Mouse (Mus musculus) liver, embryonic 14.5 days (tissue): Measurements from ENCODE around the gene Rpl27. TPM values are rescaled to one million over a fixed set of nuclear protein-coding genes. Genes with fewer than 3 reads are reported as not detected.

ENCODE experiments used
- ATAC-seq: fragments of 200-750 bp; cut with Nextera tagmentation; 2 replicates; pipeline ENCODE4 v1.8.0; 2017; ENCODE audit warnings: moderate number of reproducible peaks, mild to moderate bottlenecking, moderate library complexity; ENCODE audit not compliant: insufficient read depth
- DNase-seq, 3 experiments: peaks; one replicate each; pipeline ENCODE4 v3.0.0-alpha.2; 2012 to 2013; ENCODE audit warnings: low read depth in 3 of 3, low spot score in 3 of 3
- H3K27ac ChIP-seq: fragments of 300-500 bp; sonication (generic); 2 replicates; pipeline ENCODE4 v1.5.1; 2014; ENCODE audit warnings: moderate library complexity, mild to moderate bottlenecking, control low read depth, inconsistent platforms
- H3K27me3 ChIP-seq: fragments of 300-500 bp; sonication (generic); 2 replicates; pipeline ENCODE4 v1.6.1; 2014; ENCODE audit warnings: mild to moderate bottlenecking, low read length, moderate library complexity; ENCODE audit not compliant: control insufficient read depth, insufficient read depth
- H3K36me3 ChIP-seq: fragments of 300-500 bp; sonication (generic); replicated peaks from 2 replicates; pipeline ENCODE4 v1.6.1; 2014; ENCODE audit warnings: low read depth; ENCODE audit not compliant: control insufficient read depth, insufficient read depth
- H3K4me1 ChIP-seq, 2 experiments: fragments of 200-500 bp in 1 of 2; fragments of 300-500 bp in 1 of 2; sonication (generic) in 1 of 2; replicated peaks; 2 replicates each; pipeline ENCODE4 v1.6.1; 2012 to 2014; ENCODE audit warnings: antibody characterized with exemption in 1 of 2, inconsistent platforms in 1 of 2, low read length in 1 of 2; ENCODE audit not compliant: control insufficient read depth in 2 of 2, insufficient read depth in 2 of 2
- H3K4me2 ChIP-seq: fragments of 300-500 bp; sonication (generic); 2 replicates; pipeline ENCODE4 v1.6.1; 2014; ENCODE audit warnings: low read depth, mild to moderate bottlenecking, control low read depth, moderate library complexity
- H3K4me3 ChIP-seq, 2 experiments: fragments of 200-500 bp in 1 of 2; fragments of 300-500 bp in 1 of 2; sonication (generic) in 1 of 2; 2 replicates each; pipeline ENCODE4 v1.5.1; 2012 to 2014; ENCODE audit warnings: low read depth in 2 of 2, low read length in 2 of 2, mild to moderate bottlenecking in 2 of 2, control low read depth in 1 of 2, inconsistent platforms in 1 of 2, moderate library complexity in 1 of 2; ENCODE audit not compliant: insufficient read depth in 1 of 2
- H3K9ac ChIP-seq: fragments of 300-500 bp; sonication (generic); replicated peaks from 2 replicates; pipeline ENCODE4 v1.6.1; 2014; ENCODE audit warnings: mild to moderate bottlenecking, control low read depth, moderate library complexity
- H3K9me3 ChIP-seq: fragments of 300-500 bp; sonication (generic); 2 replicates; pipeline ENCODE4 v1.6.1; 2016; ENCODE audit warnings: low read length, mixed read lengths; ENCODE audit not compliant: control insufficient read depth
- CTCF ChIP-seq: IDR thresholded peaks from 2 replicates; pipeline ENCODE4 v1.5.1; 2016; ENCODE audit warnings: antibody characterized with exemption, low read depth, control low read depth
- EP300 ChIP-seq: IDR thresholded peaks from 2 replicates; pipeline ENCODE4 v1.6.1; 2016; ENCODE audit warnings: antibody characterized with exemption, low read depth
- WGBS: fragments of 180-500 bp; shearing (Covaris S2); extraction: QIAGEN DNeasy Blood & Tissue Kit; methylation state at CpG from one replicate; pipeline ENCODE4 v1.1.7; 2014; ENCODE audit not compliant: insufficient replicate concordance; 5-methylcytosine and 5-hydroxymethylcytosine counted together
- polyA plus RNA-seq, 2 experiments: library from polyadenylated mRNA; depleted of rRNA in 1 of 2; stranded (reverse) in 1 of 2; unstranded in 1 of 2; fragments of >200 nt; fragmentation: Nextera tagmentation in 1 of 2; extraction: Ambion mirVana in 1 of 2; gene quantifications; 2 replicates each; pipeline versions ENCODE4 v1.2.1 to v1.2.3; 2012 to 2014

Gene Rpl27
- polyA plus RNA-seq, 2 experiments: 295 to 987 TPM

GRCm38 (mm10) chr11:101467477-101468262, 25.6 kb downstream of the Rpl27 start:
- Histone ChIP-seq H3K27me3 (peaks cover 32% of the 10 kb centered on the region), H3K36me3 (no peaks in the 10 kb centered on the region), H3K27ac (no peak overlapping the region), H3K4me1 (peaks cover 22 to 34% of the 10 kb centered on the region in 2 experiments), H3K4me2 (peak overlapping the region; percentile 80), H3K9ac (peak overlapping the region; percentile 38), H3K4me3 (peak overlapping the region; percentile 53 to 58), H3K9me3 (no peaks in the 10 kb centered on the region)
- TF ChIP-seq CTCF (peak; percentile 62), EP300 (no peak)
- WGBS: under 1% methylated on average over 54 of the region's 54 CpGs
- ATAC-seq (peak; percentile 69), DNase-seq (no peak)

DNA sequence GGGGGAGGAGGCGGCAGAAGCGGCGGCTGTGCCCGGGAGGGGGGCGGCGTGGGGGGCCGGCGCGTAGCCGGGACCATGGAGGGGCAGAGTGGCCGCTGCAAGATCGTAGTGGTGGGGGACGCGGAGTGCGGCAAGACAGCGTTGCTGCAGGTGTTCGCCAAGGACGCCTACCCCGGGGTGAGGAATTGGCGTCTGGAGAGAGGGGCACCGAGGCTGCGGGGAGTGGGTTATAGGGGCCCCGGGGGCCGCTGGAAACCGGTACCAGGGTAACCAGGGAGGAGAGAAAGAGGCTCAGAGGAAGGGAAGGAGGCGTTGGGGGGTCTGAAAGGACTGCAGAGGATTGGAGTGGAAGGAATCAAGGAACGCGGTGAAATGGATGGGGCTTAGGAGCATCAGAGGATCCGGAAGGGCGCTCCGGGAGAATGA, 26.2 kb downstream of the Rpl27 start:
- H3K9me3 ChIP-seq: no peaks in the 10 kb centered on the region
- peaks cover 32% of the 10 kb centered on the region for H3K27me3 ChIP-seq
- under 1% methylated on average over 30 of the region's 31 CpGs for WGBS
- H3K36me3 ChIP-seq: no peaks in the 10 kb centered on the region
- peak overlapping the region; percentile 48 to 58 for H3K4me3 ChIP-seq
- ATAC-seq (no peak), DNase-seq (no peak)
- peak overlapping the region; percentile 38 for H3K9ac ChIP-seq
- peaks cover 18 to 28% of the 10 kb centered on the region in 2 experiments for H3K4me1 ChIP-seq
- no peak for TF ChIP-seq CTCF
- no peak for TF ChIP-seq EP300
- peak overlapping the region; percentile 80 for H3K4me2 ChIP-seq
- H3K27ac ChIP-seq: no peak overlapping the region

- no peak for DNase-seq
- 12% methylated on average over 13 of the region's 13 CpGs for WGBS
- no peak overlapping the region for H3K9ac ChIP-seq
- peak overlapping the region; percentile 48 to 58; a peak in 3 of 4 replicates for H3K4me3 ChIP-seq
- no peak overlapping the region for H3K27ac ChIP-seq
- H3K9me3 ChIP-seq: no peaks in the 10 kb centered on the region
- H3K27me3 ChIP-seq: peaks cover 32% of the 10 kb centered on the region
- H3K36me3 ChIP-seq: no peaks in the 10 kb centered on the region
- ATAC-seq: no peak
- TF ChIP-seq CTCF (no peak), EP300 (no peak)
- H3K4me2 ChIP-seq: peak overlapping the region; percentile 80
- peaks cover 14 to 24% of the 10 kb centered on the region in 2 experiments for H3K4me1 ChIP-seq
These were observed 26.6 kb downstream of the Rpl27 start for GRCm38 (mm10) chr11:101468731-101469130.

- no peak overlapping the region for H3K9ac ChIP-seq
- H3K27me3 ChIP-seq: peaks cover 32% of the 10 kb centered on the region
- peak overlapping the region; percentile 80 for H3K4me2 ChIP-seq
- no peak overlapping the region for H3K4me3 ChIP-seq
- 53% methylated on average over 4 of the region's 4 CpGs for WGBS
- ATAC-seq (no peak), DNase-seq (no peak)
- no peaks in the 10 kb centered on the region for H3K9me3 ChIP-seq
- H3K4me1 ChIP-seq: peaks cover 12 to 22% of the 10 kb centered on the region in 2 experiments
- TF ChIP-seq CTCF (no peak), EP300 (no peak)
- no peak overlapping the region for H3K27ac ChIP-seq
- H3K36me3 ChIP-seq: no peaks in the 10 kb centered on the region
These were observed 27.1 kb downstream of the Rpl27 start for GRCm38 (mm10) chr11:101469155-101469554.

DNA sequence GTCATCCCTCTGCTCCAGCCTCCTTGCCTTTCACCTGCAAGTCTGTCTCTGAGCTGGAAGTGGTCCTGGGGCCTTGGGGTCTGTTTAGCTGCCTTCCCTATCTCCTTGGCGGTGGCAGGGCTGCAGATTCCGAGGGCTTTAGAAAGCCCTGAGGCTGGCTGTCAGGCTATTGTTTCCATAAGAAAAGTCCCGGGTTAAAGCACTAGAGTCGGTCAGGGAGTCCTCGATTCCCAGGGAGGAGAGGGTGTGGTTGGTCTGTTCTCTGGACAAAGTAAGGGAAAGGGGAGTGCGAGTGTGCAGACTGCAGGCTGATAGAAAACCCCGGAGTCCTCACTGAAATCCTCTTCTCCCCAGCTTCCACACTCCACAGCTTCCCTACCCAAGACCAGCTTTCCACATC, 28.1 kb downstream of the Rpl27 start:
- DNase-seq (no peak), ATAC-seq (no peak)
- Histone ChIP-seq H3K36me3 (no peaks in the 10 kb centered on the region), H3K27me3 (peaks cover 28% of the 10 kb centered on the region), H3K4me3 (no peak overlapping the region), H3K4me1 (peaks cover 11 to 12% of the 10 kb centered on the region in 2 experiments), H3K9me3 (no peaks in the 10 kb centered on the region), H3K27ac (no peak overlapping the region), H3K4me2 (no peak overlapping the region), H3K9ac (no peak overlapping the region)
- TF ChIP-seq EP300: no peak
- TF ChIP-seq CTCF: no peak
- 69% methylated on average over 7 of the region's 7 CpGs for WGBS
